Mouse (Mus musculus): ENCODE measurements at regions not wholly inside any gene's neighbourhood (a gene's known extent, or its start where the extent isn't known, plus 50 kb on each side); places are given as distances from the start of the nearest gene placed in this dataset.

DNA sequence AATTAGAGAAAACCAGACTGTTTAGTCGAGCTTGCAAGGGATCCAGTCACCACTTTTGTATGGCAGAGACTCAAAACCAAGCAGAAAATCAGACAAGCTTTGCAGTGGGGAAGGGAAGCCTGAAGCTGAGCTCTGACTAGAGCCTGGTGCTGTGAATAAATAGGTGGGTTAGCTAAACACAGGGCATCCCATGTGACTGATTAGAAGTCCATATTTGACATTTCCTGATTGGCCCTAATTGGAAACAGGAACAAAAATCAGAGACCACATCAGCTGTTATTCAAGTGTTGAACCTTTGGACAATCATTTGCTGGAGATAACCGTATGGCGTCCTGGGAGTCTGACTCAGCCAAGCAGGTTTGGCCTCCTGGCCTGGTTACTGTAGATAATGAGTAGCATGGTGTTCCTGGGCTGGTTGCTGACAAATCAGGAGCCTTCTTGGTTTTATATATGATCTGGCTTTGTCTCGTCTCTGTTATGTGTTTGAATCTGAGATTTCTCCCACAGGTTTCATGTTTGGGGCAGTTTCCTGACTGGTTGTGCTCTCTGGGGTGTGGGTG lies 139.4 kb downstream of the Ddx11 start:
- Histone ChIP-seq H3K4me1 (no peaks in the 10 kb centered on the region), H3K4me3 (no peak overlapping the region), H3K27ac (no peak overlapping the region), H3K9ac (no peak overlapping the region), H3K9me3 (no peaks in the 10 kb centered on the region), H3K4me2 (no peak overlapping the region), H3K36me3 (no peaks in the 10 kb centered on the region), H3K27me3 (no peaks in the 10 kb centered on the region)
- WGBS = 63% methylated on average over 4 of the region's 4 CpGs
- no peak for ATAC-seq (ENCODE audit: borderline replicate concordance, extremely low read depth, low FRiP score, low TSS enrichment)

GRCm38 (mm10) chr17:66263405-66263804 lies 140.1 kb downstream of the Ddx11 start:
- Histone ChIP-seq H3K4me1 (no peaks in the 10 kb centered on the region), H3K9me3 (no peaks in the 10 kb centered on the region), H3K4me3 (no peak overlapping the region), H3K9ac (no peak overlapping the region), H3K4me2 (no peak overlapping the region), H3K27ac (no peak overlapping the region), H3K27me3 (no peaks in the 10 kb centered on the region), H3K36me3 (no peaks in the 10 kb centered on the region)
- 85% methylated on average over 4 of the region's 4 CpGs for WGBS
- no peak for ATAC-seq (ENCODE audit: borderline replicate concordance, extremely low read depth, low FRiP score, low TSS enrichment)

- H3K9me3 ChIP-seq = no peaks in the 10 kb centered on the region
- H3K27me3 ChIP-seq = no peaks in the 10 kb centered on the region
- ATAC-seq (ENCODE audit: borderline replicate concordance, extremely low read depth, low FRiP score, low TSS enrichment) = no peak
- H3K4me1 ChIP-seq = no peaks in the 10 kb centered on the region
- H3K9ac ChIP-seq = no peak overlapping the region
- no peak overlapping the region for H3K27ac ChIP-seq
- WGBS = 75% methylated on average over 5 of the region's 5 CpGs
- H3K4me3 ChIP-seq = no peak overlapping the region
- H3K36me3 ChIP-seq = no peaks in the 10 kb centered on the region
- no peak overlapping the region for H3K4me2 ChIP-seq
These were observed 143.5 kb downstream of the Ddx11 start for GRCm38 (mm10) chr17:66266803-66267202.

GRCm38 (mm10) chr17:66267831-66268230 lies 144.5 kb downstream of the Ddx11 start:
- no peak overlapping the region for H3K9ac ChIP-seq
- H3K4me1 ChIP-seq = no peaks in the 10 kb centered on the region
- ATAC-seq (ENCODE audit: borderline replicate concordance, extremely low read depth, low FRiP score, low TSS enrichment) = no peak
- H3K36me3 ChIP-seq = no peaks in the 10 kb centered on the region
- H3K27ac ChIP-seq = no peak overlapping the region
- H3K4me2 ChIP-seq = no peak overlapping the region
- no peaks in the 10 kb centered on the region for H3K27me3 ChIP-seq
- no peaks in the 10 kb centered on the region for H3K9me3 ChIP-seq
- H3K4me3 ChIP-seq = no peak overlapping the region
- WGBS = 41% methylated on average over 6 of the region's 6 CpGs

- Histone ChIP-seq H3K27me3 (no peaks in the 10 kb centered on the region), H3K4me2 (no peak overlapping the region), H3K4me3 (no peak overlapping the region), H3K9ac (no peak overlapping the region), H3K27ac (no peak overlapping the region), H3K36me3 (no peaks in the 10 kb centered on the region), H3K9me3 (no peaks in the 10 kb centered on the region), H3K4me1 (no peaks in the 10 kb centered on the region)
- no peak for ATAC-seq (ENCODE audit: borderline replicate concordance, extremely low read depth, low FRiP score, low TSS enrichment)
- 61% methylated on average over 6 of the region's 6 CpGs for WGBS
These were observed 146.2 kb downstream of the Ddx11 start for GRCm38 (mm10) chr17:66269567-66269966.

GRCm38 (mm10) chr17:66271906-66272305 lies 148.6 kb downstream of the Ddx11 start:
- H3K27me3 ChIP-seq = no peaks in the 10 kb centered on the region
- H3K27ac ChIP-seq = no peak overlapping the region
- no peak overlapping the region for H3K4me2 ChIP-seq
- 88% methylated on average over 7 of the region's 7 CpGs for WGBS
- no peak overlapping the region for H3K4me3 ChIP-seq
- no peaks in the 10 kb centered on the region for H3K9me3 ChIP-seq
- H3K4me1 ChIP-seq = 0 out of 2 replicates have a peak, but pooled peaks cover 2% of the 10 kb centered on the region
- H3K9ac ChIP-seq = no peak overlapping the region
- H3K36me3 ChIP-seq = no peaks in the 10 kb centered on the region
- ATAC-seq (ENCODE audit: borderline replicate concordance, extremely low read depth, low FRiP score, low TSS enrichment) = no peak

GRCm38 (mm10) chr17:66276778-66277177 lies 153.5 kb downstream of the Ddx11 start:
- H3K27ac ChIP-seq = no peak overlapping the region
- H3K36me3 ChIP-seq = no peaks in the 10 kb centered on the region
- WGBS = 33% methylated on average over 13 of the region's 13 CpGs
- no peak overlapping the region for H3K4me3 ChIP-seq
- peak; percentile 62; the same call in 1 of the 2 replicates for ATAC-seq (ENCODE audit: borderline replicate concordance, extremely low read depth, low FRiP score, low TSS enrichment)
- peak overlapping the region; percentile 24; the same call in 1 of the 2 replicates for H3K4me2 ChIP-seq
- H3K9me3 ChIP-seq = no peaks in the 10 kb centered on the region
- H3K4me1 ChIP-seq = 0 out of 2 replicates have a peak, but pooled peaks cover 4% of the 10 kb centered on the region
- H3K9ac ChIP-seq = no peak overlapping the region
- no peaks in the 10 kb centered on the region for H3K27me3 ChIP-seq

- no peaks in the 10 kb centered on the region for H3K27me3 ChIP-seq
- no peak overlapping the region for H3K27ac ChIP-seq
- WGBS = 60% methylated on average over 5 of the region's 5 CpGs
- no peak overlapping the region for H3K4me2 ChIP-seq
- no peaks in the 10 kb centered on the region for H3K36me3 ChIP-seq
- H3K4me3 ChIP-seq = no peak overlapping the region
- H3K4me1 ChIP-seq = 0 out of 2 replicates have a peak, but pooled peaks cover 4% of the 10 kb centered on the region
- H3K9ac ChIP-seq = no peak overlapping the region
- ATAC-seq (ENCODE audit: borderline replicate concordance, extremely low read depth, low FRiP score, low TSS enrichment) = no peak
- H3K9me3 ChIP-seq = no peaks in the 10 kb centered on the region
These were observed 154.7 kb downstream of the Ddx11 start for GRCm38 (mm10) chr17:66278037-66278436.

- 85% methylated on average over 10 of the region's 10 CpGs for WGBS
These were observed 162.0 kb downstream of the Ddx11 start for GRCm38 (mm10) chr17:66285295-66285694.

More at GRCm38 (mm10) chr17:66285295-66285694, 162.0 kb downstream of the Ddx11 start:
- no peak overlapping the region for H3K27ac ChIP-seq
- no peaks in the 10 kb centered on the region for H3K9me3 ChIP-seq
- no peaks in the 10 kb centered on the region for H3K27me3 ChIP-seq
- H3K4me2 ChIP-seq = no peak overlapping the region
- no peaks in the 10 kb centered on the region for H3K36me3 ChIP-seq
- no peak overlapping the region for H3K9ac ChIP-seq
- H3K4me1 ChIP-seq = no peaks in the 10 kb centered on the region
- ATAC-seq (ENCODE audit: borderline replicate concordance, extremely low read depth, low FRiP score, low TSS enrichment) = no peak
- no peak overlapping the region for H3K4me3 ChIP-seq

Measured in lung, embryonic 15.5 days (tissue).